Mouse (Mus musculus) Patski (cell line): ENCODE results near the gene Olfr1156. TPM values are rescaled to one million over a fixed set of nuclear protein-coding genes. Genes with fewer than 3 reads are reported as not detected.

Experiments used
- ATAC-seq: fragments of 100-300 bp; one replicate; pipeline ENCODE4 v1.8.0; 2021
- CTCF ChIA-PET: fragments of 350-600 bp; sonication (Branson Sonifier 250); formaldehyde crosslinking; loops from one replicate; lab custom pipeline; 2022; ENCODE audit warnings: inconsistent platforms; lab: Charles Lee
- POLR2A ChIA-PET: fragments of 350-600 bp; sonication (Branson Sonifier 250); formaldehyde crosslinking; loops from one replicate; lab custom pipeline; 2022; ENCODE audit warnings: antibody characterized with exemption, inconsistent platforms; lab: Charles Lee
- DNase-seq: peaks from one replicate; pipeline ENCODE4 v3.0.0-alpha.2; 2011; ENCODE audit warnings: low read depth, low spot score
- H3K27me3 ChIP-seq: fragments of 371-371 bp; one replicate; pipeline ENCODE4 v1.5.1; 2021
- CTCF ChIP-seq: fragments of 100-300 bp; IDR thresholded peaks from one replicate; pipeline ENCODE4 v1.5.1; 2021
- in situ Hi-C: fragments of 300-500 bp; cut with MboI; formaldehyde crosslinking; loops from 3 replicates; pipeline ENCODE4 v1.11.1; 2018; ENCODE audit warnings: low pct_unique_long_range_greater_than_20kb, mixed read lengths
- polyA plus RNA-seq: library from polyadenylated mRNA; unstranded; gene quantifications from one replicate; pipeline ENCODE4 v1.2.3, GENCODE M21; 2021

Olfr1156 gene
- polyA plus RNA-seq, result 0.01 TPM

DNA sequence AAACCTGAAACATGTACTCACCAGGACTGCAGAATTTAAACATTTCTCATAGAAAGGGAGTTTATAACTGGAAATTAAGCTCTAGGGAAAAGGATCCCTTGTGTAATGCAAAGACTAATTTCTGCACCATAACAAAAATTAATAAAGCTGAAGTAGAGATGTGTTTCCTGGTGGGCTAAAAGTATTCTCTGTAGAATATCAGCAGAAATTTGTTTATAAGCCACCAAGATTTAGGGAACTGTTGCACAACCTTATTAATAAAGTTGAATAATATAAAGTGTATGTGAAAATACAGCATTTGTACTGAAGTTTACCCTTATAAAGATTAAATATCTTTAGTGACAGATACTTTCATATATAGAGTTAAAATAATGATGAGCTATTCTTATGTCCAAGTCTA, at the start of gene Olfr1156:
Gene Olfr1156 (minus strand): TSS at position 101 of the 400 bp plus-strand sequence.
- no peak for TF ChIP-seq CTCF
- CTCF ChIA-PET, result no interaction called here
- DNase-seq (no peak), ATAC-seq (no peak)
- in situ Hi-C loops, result no loop called here
- POLR2A ChIA-PET, result no interaction called here
- H3K27me3 ChIP-seq, result no peaks in the 10 kb centered on the region

DNA sequence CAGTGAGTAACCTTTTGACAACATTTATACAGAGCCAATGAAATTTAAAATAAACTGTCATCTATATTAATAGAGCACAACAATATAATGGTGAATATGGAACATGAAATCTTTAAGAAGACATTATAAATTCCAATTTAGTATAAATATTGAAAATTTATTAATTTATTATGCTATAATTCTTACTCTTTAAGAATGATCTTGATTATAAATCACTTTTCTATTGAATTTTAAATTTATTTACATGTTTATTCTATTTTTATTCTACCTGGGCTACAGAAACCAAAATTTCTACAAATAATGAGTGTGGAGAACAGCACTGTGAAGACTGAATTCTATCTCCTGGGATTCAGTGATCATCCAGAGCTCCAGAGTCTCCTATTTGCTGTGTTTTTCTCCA, 36.9 kb upstream of the Olfr1156 start, which contains the start of gene Olfr1158:
Gene Olfr1158 (plus strand): TSS at position 301 of the 400 bp plus-strand sequence.
- ATAC-seq, result no peak
- in situ Hi-C loops, result no loop called here
- no peak for TF ChIP-seq CTCF

GRCm38 (mm10) chr2:87974563-87974962, 21.7 kb upstream of the Olfr1156 start, which contains the start of gene Olfr74:
Olfr74 (minus strand) TSS chr2:87974663.
- POLR2A ChIA-PET, result interaction anchor here (0.6 kb wide), 1 partner anchor 10 kb away, joined by 3 read pairs; no protein-coding TSS in a partner anchor
- CTCF ChIA-PET, result no interaction called here
- in situ Hi-C loops, result no loop called here
- no peak for TF ChIP-seq CTCF
- DNase-seq, result no peak
- H3K27me3 ChIP-seq, result no peaks in the 10 kb centered on the region
- no peak for ATAC-seq

More for the DNA sequence above, 36.9 kb upstream of the Olfr1156 start, which contains the start of gene Olfr1158:
- ChIA-PET CTCF (no interaction called here), POLR2A (no interaction called here)
- H3K27me3 ChIP-seq, result no peaks in the 10 kb centered on the region
- no peak for DNase-seq

- ChIA-PET POLR2A (no interaction called here), CTCF (no interaction called here)
- no peak for TF ChIP-seq CTCF
- in situ Hi-C loops, result no loop called here
- ATAC-seq (no peak), DNase-seq (no peak)
- H3K27me3 ChIP-seq, result no peaks in the 10 kb centered on the region
Observed at GRCm38 (mm10) chr2:87968199-87968598, 15.3 kb upstream of the Olfr1156 start, which contains the start of gene Olfr1157. Olfr1157 (minus strand) TSS chr2:87968299.

DNA sequence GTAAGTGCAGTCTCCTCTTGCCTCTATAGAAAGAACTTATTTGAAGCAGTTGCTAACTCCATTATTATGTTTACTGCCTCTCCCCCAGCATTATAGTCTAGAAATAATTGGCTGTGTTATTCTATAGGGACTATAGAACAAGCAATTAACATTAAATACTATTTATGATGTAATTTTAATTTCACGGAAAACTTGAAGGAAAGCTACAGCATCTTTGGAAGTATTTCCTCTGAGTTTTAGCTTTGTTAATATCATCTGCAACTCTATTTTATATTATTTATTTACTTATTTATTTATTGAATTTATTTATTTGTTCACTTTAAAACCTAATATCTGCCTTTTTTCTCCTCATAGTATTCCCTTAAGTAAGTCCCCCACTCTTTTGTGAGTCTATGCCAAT, 7.9 kb downstream of the Olfr1156 start, which contains the start of gene Olfr1155:
Gene Olfr1155 (minus strand): TSS at position 101 of the 400 bp plus-strand sequence.
- no peak for DNase-seq
- ATAC-seq, result no peak
- TF ChIP-seq CTCF, result no peak
- in situ Hi-C loops, result no loop called here
- no peaks in the 10 kb centered on the region for H3K27me3 ChIP-seq
- ChIA-PET POLR2A (no interaction called here), CTCF (no interaction called here)

- TF ChIP-seq CTCF, result no peak
- ATAC-seq, result no peak
- DNase-seq, result no peak
- CTCF ChIA-PET, result no interaction called here
- POLR2A ChIA-PET, result no interaction called here
- no peaks in the 10 kb centered on the region for H3K27me3 ChIP-seq
- in situ Hi-C loops, result no loop called here
Observed at GRCm38 (mm10) chr2:87905066-87905465, 47.8 kb downstream of the Olfr1156 start, which contains the start of gene Olfr1154. Olfr1154 (minus strand) TSS chr2:87905166.

Other genes with a start within 250 kb of the Olfr1156 start
- gene Olfr1137, start 239.9 kb downstream of the Olfr1156 start, polyA plus RNA-seq, result not detected
- not detected for gene Olfr1138, start 213.1 kb downstream of the Olfr1156 start, polyA plus RNA-seq
- gene Olfr1140, start 209.3 kb downstream of the Olfr1156 start, polyA plus RNA-seq, result not detected
- gene Olfr1141, start 199.1 kb downstream of the Olfr1156 start, polyA plus RNA-seq, result not detected
- gene Olfr152, start 173.6 kb downstream of the Olfr1156 start, polyA plus RNA-seq, result not detected
- gene Olfr1143, start 152.5 kb downstream of the Olfr1156 start, polyA plus RNA-seq, result not detected
- gene Olfr1145, start 143.3 kb downstream of the Olfr1156 start, polyA plus RNA-seq, result not detected
- gene Olfr1148, start 122.6 kb downstream of the Olfr1156 start, polyA plus RNA-seq, result not detected
- gene Olfr1150-ps1, start 109.1 kb downstream of the Olfr1156 start, polyA plus RNA-seq, result not detected
- not detected for gene Olfr1151, start 97.2 kb downstream of the Olfr1156 start, polyA plus RNA-seq
- gene Olfr1152, start 86.6 kb downstream of the Olfr1156 start, polyA plus RNA-seq, result 0.01 TPM
- not detected for gene Olfr1153, start 58.1 kb downstream of the Olfr1156 start, polyA plus RNA-seq
- not detected for gene Olfr1154, start 47.9 kb downstream of the Olfr1156 start, polyA plus RNA-seq
- gene Olfr1155, start 8.0 kb downstream of the Olfr1156 start, polyA plus RNA-seq, result not detected
- not detected for gene Olfr1157, start 15.2 kb upstream of the Olfr1156 start, polyA plus RNA-seq
- gene Olfr74, start 21.6 kb upstream of the Olfr1156 start, polyA plus RNA-seq, result not detected
- gene Olfr1158, start 37.0 kb upstream of the Olfr1156 start, polyA plus RNA-seq, result not detected
- not detected for gene Olfr1160, start 55.2 kb upstream of the Olfr1156 start, polyA plus RNA-seq
- gene Olfr1161, start 69.7 kb upstream of the Olfr1156 start, polyA plus RNA-seq, result not detected
- gene Olfr73, start 84.6 kb upstream of the Olfr1156 start, polyA plus RNA-seq, result not detected
- gene Olfr1162, start 98.0 kb upstream of the Olfr1156 start, polyA plus RNA-seq, result not detected
- gene Olfr1163, start 118.7 kb upstream of the Olfr1156 start, polyA plus RNA-seq, result not detected
- not detected for gene Olfr1164, start 140.9 kb upstream of the Olfr1156 start, polyA plus RNA-seq
- not detected for gene Olfr1166, start 175.2 kb upstream of the Olfr1156 start, polyA plus RNA-seq
- gene Olfr1167, start 202.1 kb upstream of the Olfr1156 start, polyA plus RNA-seq, result not detected
- gene Olfr1168, start 228.8 kb upstream of the Olfr1156 start, polyA plus RNA-seq, result not detected